Mouse (Mus musculus): ENCODE data around the gene Atp5e.

GRCm38 (mm10) chr2:174446905-174447304 is 17.0 kb downstream of the Atp5e start:
- no peak for TF ChIP-seq MYOG (IDR thresholded peaks at IDR 0.05; ENCODE audit: control insufficient read depth, extremely low read depth, insufficient read length)
- TF ChIP-seq CTCF (IDR thresholded peaks at IDR 0.05; ENCODE audit: control insufficient read depth, insufficient read depth, insufficient read length), result no peak
- TF ChIP-seq MAX (IDR thresholded peaks at IDR 0.05), result no peak
